Mouse (Mus musculus): ENCODE measurements around the gene Lonp1. TPM values are rescaled to one million over a fixed set of nuclear protein-coding genes. Genes with fewer than 3 reads are reported as not detected.
"Not testable (repeated sequence)": the region's sequence is repeated elsewhere in the genome, so short reads cannot be mapped to it uniquely, and the experiment has no call there.

Gene Lonp1
- polyA plus RNA-seq, 1 experiment from 2014 or later: 61.8 TPM

- peaks cover 42% of the 10 kb centered on the region for H3K4me1 ChIP-seq
- H3K27ac ChIP-seq: peak overlapping the region; percentile 96; the same call in 1 of the 2 replicates
- no peaks in the 10 kb centered on the region for H3K27me3 ChIP-seq (ENCODE audit: poor library complexity, severe bottlenecking)
- peak overlapping the region; percentile 83 for H3K4me3 ChIP-seq
- H3K9me3 ChIP-seq: no peaks in the 10 kb centered on the region
- no peak for DNase-seq (ENCODE audit: extremely low spot score, low spot score)
- WGBS: 90% methylated on average over 11 of the region's 11 CpGs
- peaks cover 65% of the 10 kb centered on the region for H3K36me3 ChIP-seq (replicated peaks)
Observed at GRCm38 (mm10) chr17:56615136-56615784, 11.4 kb downstream of the Lonp1 start.

GRCm38 (mm10) chr17:56614391-56615135 is 12.1 kb downstream of the Lonp1 start:
- WGBS: 36% methylated on average over 14 of the region's 14 CpGs
- H3K27ac ChIP-seq: peak overlapping the region; percentile 96
- peaks cover 58% of the 10 kb centered on the region for H3K36me3 ChIP-seq (replicated peaks)

GRCm38 (mm10) chr17:56613893-56614292 is 12.8 kb downstream of the Lonp1 start:
- not testable (repeated sequence) for H3K27me3 ChIP-seq (ENCODE audit: poor library complexity, severe bottlenecking); H3K9me3 ChIP-seq; DNase-seq (ENCODE audit: extremely low spot score, low spot score)
- peaks cover 52% of the 10 kb centered on the region for H3K4me1 ChIP-seq
- peak overlapping the region; percentile 83 for H3K4me3 ChIP-seq
- peak overlapping the region; percentile 96 for H3K27ac ChIP-seq
- peaks cover 52% of the 10 kb centered on the region for H3K36me3 ChIP-seq (replicated peaks)
- under 1% methylated on average over 26 of the region's 26 CpGs for WGBS

More at GRCm38 (mm10) chr17:56614391-56615135, 12.1 kb downstream of the Lonp1 start:
- DNase-seq (ENCODE audit: extremely low spot score, low spot score): no peak
- Histone ChIP-seq H3K27me3 (ENCODE audit: poor library complexity, severe bottlenecking) (no peaks in the 10 kb centered on the region), H3K4me1 (peaks cover 47% of the 10 kb centered on the region), H3K9me3 (no peaks in the 10 kb centered on the region), H3K4me3 (peak overlapping the region; percentile 83)

GRCm38 (mm10) chr17:56613236-56613844 is 13.3 kb downstream of the Lonp1 start, which contains the start of gene Rpl36:
Gene Rpl36 (plus strand): TSS chr17:56613416.
- Histone ChIP-seq H3K4me3 (peak within 1 kb of the TSS; percentile 83), H3K27ac (peak within 1 kb of the TSS; percentile 96), H3K9me3 (no peaks in the 10 kb centered on the region), H3K36me3 (replicated peaks) (peaks cover 46% of the 10 kb centered on the region), H3K27me3 (ENCODE audit: poor library complexity, severe bottlenecking) (no peaks in the 10 kb centered on the region), H3K4me1 (peaks cover 57% of the 10 kb centered on the region)
- WGBS: under 1% methylated on average over 52 of the region's 52 CpGs
- peak; percentile 94 for DNase-seq (ENCODE audit: extremely low spot score, low spot score)

- peak overlapping the region; percentile 75; the same call in 1 of the 2 replicates for H3K27ac ChIP-seq
- peaks cover 65% of the 10 kb centered on the region for H3K4me1 ChIP-seq
- H3K36me3 ChIP-seq (replicated peaks): peaks cover 46% of the 10 kb centered on the region
- H3K4me3 ChIP-seq: peak overlapping the region; percentile 42; the same call in 1 of the 2 replicates
- H3K9me3 ChIP-seq; DNase-seq (ENCODE audit: extremely low spot score, low spot score); H3K27me3 ChIP-seq (ENCODE audit: poor library complexity, severe bottlenecking): not testable (repeated sequence)
- WGBS: 74% methylated on average over 10 of the region's 10 CpGs
Observed at GRCm38 (mm10) chr17:56612565-56612939, 14.1 kb downstream of the Lonp1 start.

GRCm38 (mm10) chr17:56611861-56612564 is 14.7 kb downstream of the Lonp1 start:
- peak overlapping the region; percentile 75 for H3K27ac ChIP-seq
- peak overlapping the region; percentile 42 for H3K4me3 ChIP-seq

GRCm38 (mm10) chr17:56611323-56611722 is 15.4 kb downstream of the Lonp1 start:
- 72% methylated on average over 2 of the region's 2 CpGs for WGBS
- no peak for DNase-seq (ENCODE audit: extremely low spot score, low spot score)
- Histone ChIP-seq H3K4me3 (peak overlapping the region; percentile 68; the same call in 1 of the 2 replicates), H3K9me3 (no peaks in the 10 kb centered on the region), H3K27ac (no peak overlapping the region), H3K4me1 (peaks cover 66% of the 10 kb centered on the region), H3K27me3 (ENCODE audit: poor library complexity, severe bottlenecking) (no peaks in the 10 kb centered on the region), H3K36me3 (replicated peaks) (peaks cover 46% of the 10 kb centered on the region)

More at GRCm38 (mm10) chr17:56611861-56612564, 14.7 kb downstream of the Lonp1 start:
- Histone ChIP-seq H3K9me3 (no peaks in the 10 kb centered on the region), H3K4me1 (peaks cover 66% of the 10 kb centered on the region), H3K36me3 (replicated peaks) (peaks cover 46% of the 10 kb centered on the region), H3K27me3 (ENCODE audit: poor library complexity, severe bottlenecking) (no peaks in the 10 kb centered on the region)
- WGBS: 10% methylated on average over 14 of the region's 14 CpGs
- DNase-seq (ENCODE audit: extremely low spot score, low spot score): peak; percentile 50

- H3K27me3 ChIP-seq (ENCODE audit: poor library complexity, severe bottlenecking): no peaks in the 10 kb centered on the region
- DNase-seq (ENCODE audit: extremely low spot score, low spot score): peak; percentile 95
- peaks cover 46% of the 10 kb centered on the region for H3K36me3 ChIP-seq (replicated peaks)
- H3K27ac ChIP-seq: peak within 1 kb of the TSS; percentile 85
- H3K4me1 ChIP-seq: peaks cover 53% of the 10 kb centered on the region
- WGBS: under 1% methylated on average over 44 of the region's 44 CpGs
- no peaks in the 10 kb centered on the region for H3K9me3 ChIP-seq
- peak within 1 kb of the TSS; percentile 68 for H3K4me3 ChIP-seq
Observed at GRCm38 (mm10) chr17:56609452-56610171, 17.1 kb downstream of the Lonp1 start, which contains the start of gene 2410015M20Rik. Gene 2410015M20Rik (minus strand): TSS chr17:56609771.

- Histone ChIP-seq H3K9me3 (no peaks in the 10 kb centered on the region), H3K36me3 (replicated peaks) (peaks cover 47% of the 10 kb centered on the region), H3K4me1 (peaks cover 46% of the 10 kb centered on the region), H3K4me3 (peak overlapping the region; percentile 68), H3K27ac (peak overlapping the region; percentile 85), H3K27me3 (ENCODE audit: poor library complexity, severe bottlenecking) (no peaks in the 10 kb centered on the region)
- no peak for DNase-seq (ENCODE audit: extremely low spot score, low spot score)
- WGBS: 67% methylated on average over 5 of the region's 5 CpGs
Observed at GRCm38 (mm10) chr17:56608699-56609098, 18.0 kb downstream of the Lonp1 start.

- peaks cover 58% of the 10 kb centered on the region for H3K36me3 ChIP-seq (replicated peaks)
- 81% methylated on average over 3 of the region's 3 CpGs for WGBS
Observed at GRCm38 (mm10) chr17:56607521-56608062, 19.1 kb downstream of the Lonp1 start.

GRCm38 (mm10) chr17:56605431-56605830 is 21.3 kb downstream of the Lonp1 start:
- 96% methylated on average over 9 of the region's 9 CpGs for whole genome bisulfite sequencing
- H3K36me3 ChIP-seq (replicated peaks): peaks cover 79% of the 10 kb centered on the region

More at GRCm38 (mm10) chr17:56607521-56608062, 19.1 kb downstream of the Lonp1 start:
- Histone ChIP-seq H3K9me3 (no peaks in the 10 kb centered on the region), H3K27ac (no peak overlapping the region), H3K27me3 (ENCODE audit: poor library complexity, severe bottlenecking) (no peaks in the 10 kb centered on the region), H3K4me3 (no peak overlapping the region), H3K4me1 (peaks cover 45% of the 10 kb centered on the region)
- no peak for DNase-seq (ENCODE audit: extremely low spot score, low spot score)

More at GRCm38 (mm10) chr17:56605431-56605830, 21.3 kb downstream of the Lonp1 start:
- no peaks in the 10 kb centered on the region for H3K27me3 ChIP-seq (ENCODE audit: poor library complexity, severe bottlenecking)
- DNase-seq (ENCODE audit: extremely low spot score, low spot score): no peak
- H3K4me3 ChIP-seq: 0 out of 2 replicates have a peak overlapping the region, but pooled peaks have one; percentile 14
- H3K4me1 ChIP-seq: peaks cover 26% of the 10 kb centered on the region
- no peak overlapping the region for H3K27ac ChIP-seq
- H3K9me3 ChIP-seq: no peaks in the 10 kb centered on the region
